Mouse (Mus musculus) heart, embryonic 15.5 days (tissue): ENCODE measurements around the gene Lhx2. TPM values are rescaled to one million over a fixed set of nuclear protein-coding genes. Genes with fewer than 3 reads are reported as not detected.

Experiments used
- ATAC-seq: fragments of 200-750 bp; cut with Nextera tagmentation; replicated peaks from 2 replicates; pipeline ENCODE4 v1.8.0; 2017; ENCODE audit warnings: low read depth, moderate TSS enrichment; ENCODE audit not compliant: insufficient number of reproducible peaks, insufficient read depth, low FRiP score
- H3K27ac ChIP-seq: fragments of 300-500 bp; sonication (generic); 2 replicates; pipeline ENCODE4 v1.5.1; 2015; ENCODE audit warnings: mild to moderate bottlenecking, inconsistent platforms
- H3K27me3 ChIP-seq: fragments of 300-500 bp; sonication (generic); 2 replicates; pipeline ENCODE4 v1.6.1; 2015; ENCODE audit warnings: inconsistent platforms
- H3K36me3 ChIP-seq: fragments of 300-500 bp; sonication (generic); 2 replicates; pipeline ENCODE4 v1.6.1; 2015; ENCODE audit warnings: mild to moderate bottlenecking, inconsistent platforms
- H3K4me1 ChIP-seq: fragments of 300-500 bp; sonication (generic); replicated peaks from 2 replicates; pipeline ENCODE4 v1.6.1; 2015; ENCODE audit warnings: inconsistent platforms
- H3K4me2 ChIP-seq: fragments of 300-500 bp; sonication (generic); 2 replicates; pipeline ENCODE4 v1.6.1; 2015; ENCODE audit warnings: inconsistent platforms, mild to moderate bottlenecking, moderate library complexity
- H3K4me3 ChIP-seq: fragments of 300-500 bp; sonication (generic); 2 replicates; pipeline ENCODE4 v1.5.1; 2015; ENCODE audit warnings: mild to moderate bottlenecking, inconsistent platforms
- H3K9ac ChIP-seq: fragments of 300-500 bp; sonication (generic); 2 replicates; pipeline ENCODE4 v1.6.1; 2015; ENCODE audit warnings: mild to moderate bottlenecking, inconsistent platforms
- H3K9me3 ChIP-seq: fragments of 300-500 bp; sonication (generic); replicated peaks from 2 replicates; pipeline ENCODE4 v1.6.1; 2016; ENCODE audit warnings: inconsistent platforms
- WGBS: fragments of 180-500 bp; shearing (Covaris S2); methylation state at CpG from one replicate; pipeline ENCODE4 v1.1.7; 2015; ENCODE audit warnings: mixed read lengths; 5-methylcytosine and 5-hydroxymethylcytosine counted together
- polyA plus RNA-seq: library from polyadenylated mRNA; unstranded; fragments of >200 nt; fragmentation: Nextera tagmentation; extraction: Ambion mirVana; gene quantifications from 2 replicates; pipeline ENCODE4 v1.2.1, GENCODE M21; 2015

Lhx2 gene
- polyA plus RNA-seq, 1 experiment from 2014 or later: 0.05 TPM

DNA sequence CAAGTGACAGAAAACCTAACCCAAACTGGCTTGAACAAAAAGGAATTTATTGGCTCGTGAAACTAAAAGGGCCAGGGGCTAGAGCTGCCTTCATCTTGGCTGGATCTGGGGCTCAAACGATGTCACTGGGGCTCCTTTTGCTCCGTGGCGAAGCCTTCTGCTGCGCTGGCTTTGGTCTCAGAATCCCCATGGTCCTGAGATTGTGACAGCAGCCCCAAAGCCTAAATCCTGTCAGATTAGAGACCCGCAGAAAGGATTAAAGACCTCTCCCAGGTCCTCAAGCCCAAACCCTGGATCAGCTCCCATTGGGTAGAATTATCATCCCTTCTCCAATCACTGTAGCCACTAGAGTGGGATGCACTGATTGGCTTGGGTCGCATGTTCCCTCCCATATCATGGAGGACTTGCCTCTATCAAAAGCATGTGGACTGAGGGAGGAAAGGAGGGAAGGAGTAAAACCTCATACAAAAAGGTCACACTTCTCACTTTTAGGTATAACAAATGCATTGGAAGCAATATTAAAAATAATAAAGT is 5.4 kb upstream of the Lhx2 start:
- Histone ChIP-seq H3K4me1 (peaks cover 9% of the 10 kb centered on the region), H3K4me2 (no peak overlapping the region), H3K36me3 (no peaks in the 10 kb centered on the region), H3K4me3 (no peak overlapping the region), H3K27me3 (peaks cover 66% of the 10 kb centered on the region), H3K27ac (no peak overlapping the region), H3K9me3 (no peaks in the 10 kb centered on the region), H3K9ac (no peak overlapping the region)
- WGBS: 31% methylated on average over 7 of the region's 7 CpGs
- no peak for ATAC-seq

DNA sequence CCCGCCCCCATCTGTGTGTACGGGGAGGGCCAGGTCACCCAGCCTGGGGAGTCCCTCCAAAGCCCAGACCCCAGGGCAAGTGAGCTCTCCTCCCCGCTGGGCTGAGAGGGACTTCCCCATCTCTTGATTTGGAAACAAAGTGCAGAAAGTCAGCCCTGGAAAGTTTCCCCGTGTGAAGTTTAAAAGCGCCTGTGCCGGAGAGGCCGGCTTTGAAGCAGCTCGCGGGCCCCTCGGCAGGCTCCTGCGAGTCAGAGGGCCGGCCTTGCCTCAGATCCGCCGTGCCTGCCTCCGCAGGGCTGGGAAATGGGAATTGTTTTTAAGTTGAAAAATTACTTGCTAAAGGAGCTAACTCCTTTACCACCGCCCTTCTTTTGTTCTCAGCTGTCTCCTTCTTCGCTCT is 2.5 kb upstream of the Lhx2 start:
- peaks cover 89% of the 10 kb centered on the region for H3K27me3 ChIP-seq
- no peak for ATAC-seq
- H3K27ac ChIP-seq: no peak overlapping the region
- H3K36me3 ChIP-seq: no peaks in the 10 kb centered on the region
- 5% methylated on average over 17 of the region's 17 CpGs for WGBS
- no peaks in the 10 kb centered on the region for H3K9me3 ChIP-seq
- H3K9ac ChIP-seq: no peak overlapping the region
- peak overlapping the region; percentile 16 for H3K4me3 ChIP-seq
- H3K4me2 ChIP-seq: peak overlapping the region; percentile 40
- peaks cover 21% of the 10 kb centered on the region for H3K4me1 ChIP-seq

DNA sequence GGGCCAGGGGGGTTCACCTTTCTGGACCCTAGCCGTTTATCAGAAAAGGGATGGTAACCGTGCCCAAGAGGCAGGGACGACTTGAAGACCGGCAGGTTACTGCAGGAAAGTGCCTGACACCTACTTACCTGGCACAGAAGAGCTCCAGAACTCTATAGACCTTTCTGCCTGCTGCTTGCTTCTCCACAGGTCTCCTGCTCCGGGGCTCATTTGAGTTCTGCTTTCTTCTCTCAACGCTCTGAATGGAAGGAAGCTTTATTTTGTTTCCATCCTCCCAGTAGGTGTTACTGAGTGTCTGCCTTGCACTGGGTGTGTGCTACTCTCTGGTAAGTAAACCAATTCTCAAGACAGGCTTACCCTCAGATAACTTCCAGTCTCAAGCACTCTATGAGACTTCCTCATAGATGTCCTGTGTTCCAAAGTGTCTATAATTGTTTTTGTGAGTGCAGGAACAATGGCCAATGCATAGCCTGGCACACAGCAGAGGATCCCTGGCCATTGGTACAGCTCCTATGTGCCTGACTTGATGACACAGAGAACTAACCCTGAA is 1.9 kb upstream of the Lhx2 start:
- Histone ChIP-seq H3K27ac (no peak overlapping the region), H3K36me3 (no peaks in the 10 kb centered on the region), H3K4me3 (peak overlapping the region; percentile 16; the same call in 1 of the 2 replicates), H3K4me1 (peaks cover 21% of the 10 kb centered on the region), H3K27me3 (peaks cover 95% of the 10 kb centered on the region), H3K9ac (no peak overlapping the region), H3K9me3 (no peaks in the 10 kb centered on the region), H3K4me2 (peak overlapping the region; percentile 40; the same call in 1 of the 2 replicates)
- no peak for ATAC-seq
- 8% methylated on average over 6 of the region's 6 CpGs for WGBS

DNA sequence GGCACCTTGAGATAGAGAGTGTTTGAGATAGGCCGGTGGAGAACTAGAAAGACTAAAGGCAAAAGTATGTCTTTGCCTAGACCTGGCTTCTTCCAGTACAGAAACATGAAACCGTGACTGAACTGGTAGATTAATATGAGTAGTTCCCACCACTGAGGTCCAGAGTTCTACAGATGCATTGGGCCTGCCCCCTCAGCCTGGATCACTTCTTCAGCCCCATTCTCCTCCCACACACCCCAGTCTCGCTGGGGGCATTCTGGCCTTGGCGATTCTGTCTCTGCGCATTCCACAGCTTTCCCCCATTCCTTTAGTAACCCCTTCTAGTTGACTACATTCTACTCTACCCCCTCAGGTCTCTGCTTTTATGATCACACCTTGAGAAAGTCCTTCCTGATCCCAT is 1.4 kb upstream of the Lhx2 start:
- H3K4me1 ChIP-seq: peaks cover 21% of the 10 kb centered on the region
- peaks cover 98% of the 10 kb centered on the region for H3K27me3 ChIP-seq
- no peak overlapping the region for H3K4me3 ChIP-seq
- no peaks in the 10 kb centered on the region for H3K36me3 ChIP-seq
- H3K9me3 ChIP-seq: no peaks in the 10 kb centered on the region
- H3K4me2 ChIP-seq: no peak overlapping the region
- WGBS: 39% methylated on average over 5 of the region's 5 CpGs
- no peak for ATAC-seq
- H3K9ac ChIP-seq: no peak overlapping the region
- no peak overlapping the region for H3K27ac ChIP-seq

DNA sequence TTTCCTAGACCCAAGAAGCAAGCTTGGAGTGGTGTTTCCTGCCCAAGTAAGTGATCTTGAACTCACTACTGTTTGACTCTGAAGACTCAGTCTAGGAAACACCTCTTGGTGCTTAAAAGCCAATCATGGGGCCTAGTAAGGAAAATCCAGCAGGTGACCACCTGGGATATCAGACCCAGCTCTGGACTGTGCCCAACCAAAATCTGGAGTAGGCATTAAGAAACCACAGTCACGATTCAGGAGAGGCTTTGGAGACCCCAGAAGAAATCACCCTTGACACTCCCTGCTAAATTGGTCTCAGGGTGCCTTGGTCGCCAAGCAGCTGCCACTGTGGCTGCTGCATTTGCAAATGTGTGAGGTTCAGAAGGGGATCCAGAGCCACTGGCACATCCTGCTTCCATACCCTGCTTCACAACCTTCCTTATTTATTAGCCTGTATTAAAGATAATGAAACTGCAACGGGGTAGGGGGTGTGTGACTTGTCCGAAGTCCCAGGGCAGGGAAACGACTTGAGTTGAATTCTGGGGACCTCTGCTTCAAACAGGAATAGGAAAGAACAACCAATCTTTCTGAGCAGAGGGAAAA is 641 bp upstream of the Lhx2 start:
- Histone ChIP-seq H3K9ac (no peak overlapping the region), H3K36me3 (no peaks in the 10 kb centered on the region), H3K4me1 (peaks cover 21% of the 10 kb centered on the region), H3K4me2 (peak overlapping the region; percentile 95), H3K9me3 (no peaks in the 10 kb centered on the region), H3K4me3 (peak overlapping the region; percentile 55), H3K27me3 (peaks cover 98% of the 10 kb centered on the region), H3K27ac (no peak overlapping the region)
- 9% methylated on average over 5 of the region's 5 CpGs for WGBS
- ATAC-seq: no peak

DNA sequence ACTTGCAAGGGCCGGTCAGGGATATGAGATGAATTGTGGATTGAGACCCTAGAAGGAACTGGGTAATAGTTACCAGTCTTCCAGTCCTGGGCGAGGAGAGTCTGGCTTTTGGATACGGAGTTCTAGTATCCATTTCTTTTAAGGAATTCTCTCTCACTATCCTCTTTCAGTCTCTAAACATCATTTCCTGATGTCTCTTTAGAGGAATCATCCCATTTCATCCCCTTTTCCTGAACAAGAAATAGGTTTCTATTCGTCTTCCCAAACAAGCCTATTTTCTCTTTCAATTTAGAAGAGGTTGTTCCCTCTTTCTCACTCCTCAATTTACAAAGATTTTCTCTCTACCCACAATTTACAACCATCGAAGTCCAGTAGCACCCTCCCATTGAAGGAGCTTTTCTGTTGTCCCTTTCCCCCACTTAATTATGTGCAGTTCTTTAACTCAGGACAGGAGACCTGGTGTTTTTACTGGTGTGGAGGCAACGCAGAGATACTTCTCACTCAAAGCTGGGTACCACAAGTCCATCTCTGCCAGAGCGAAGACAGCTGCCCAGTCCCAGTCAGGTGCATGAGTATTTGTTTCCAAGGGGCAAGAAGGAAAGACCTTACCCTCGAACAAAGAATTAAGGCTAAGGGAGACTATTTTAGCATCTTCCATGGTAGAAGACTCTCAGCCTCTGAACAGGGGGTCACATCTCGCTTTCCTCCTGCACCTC is 987 bp downstream of the Lhx2 start:
- H3K4me2 ChIP-seq: peak overlapping the region; percentile 95
- no peaks in the 10 kb centered on the region for H3K9me3 ChIP-seq
- H3K4me3 ChIP-seq: peak overlapping the region; percentile 55
- 2% methylated on average over 9 of the region's 9 CpGs for WGBS
- no peaks in the 10 kb centered on the region for H3K36me3 ChIP-seq
- H3K4me1 ChIP-seq: peaks cover 21% of the 10 kb centered on the region
- H3K27ac ChIP-seq: no peak overlapping the region
- peaks cover 100% of the 10 kb centered on the region for H3K27me3 ChIP-seq
- no peak for ATAC-seq
- peak overlapping the region; percentile 34; the same call in 1 of the 2 replicates for H3K9ac ChIP-seq

DNA sequence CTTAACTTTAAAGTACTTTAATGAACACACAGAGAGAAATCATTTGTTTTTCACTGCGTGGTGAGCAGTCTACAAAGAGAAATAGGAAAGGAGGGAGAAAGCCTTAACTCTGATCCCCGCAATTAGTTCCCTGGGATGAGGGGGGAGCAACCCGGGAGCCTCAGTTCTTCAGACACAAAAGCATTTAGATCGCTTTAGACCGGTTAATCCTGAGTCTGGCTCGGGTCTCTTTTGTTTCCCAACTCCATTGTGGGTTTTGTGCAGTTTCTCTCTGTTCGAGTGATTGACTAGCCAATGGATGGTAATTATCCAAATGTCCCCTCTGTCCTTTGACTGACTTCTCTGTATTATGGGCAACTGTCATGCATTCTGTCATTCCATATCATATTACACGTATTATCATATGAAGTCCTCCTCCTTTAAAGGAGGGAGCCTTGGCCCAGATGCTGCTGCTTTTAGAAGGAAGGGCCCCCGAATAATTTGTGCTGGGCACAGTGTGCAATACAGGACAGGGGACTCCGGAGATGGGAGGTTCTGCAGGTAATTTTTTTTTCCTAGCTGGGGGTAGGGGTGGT is 1.6 kb downstream of the Lhx2 start:
- Histone ChIP-seq H3K27me3 (peaks cover 100% of the 10 kb centered on the region), H3K36me3 (no peaks in the 10 kb centered on the region), H3K4me1 (peaks cover 21% of the 10 kb centered on the region), H3K4me3 (no peak overlapping the region), H3K9me3 (no peaks in the 10 kb centered on the region), H3K27ac (no peak overlapping the region), H3K4me2 (no peak overlapping the region), H3K9ac (no peak overlapping the region)
- ATAC-seq: no peak
- WGBS: 3% methylated on average over 10 of the region's 10 CpGs

DNA sequence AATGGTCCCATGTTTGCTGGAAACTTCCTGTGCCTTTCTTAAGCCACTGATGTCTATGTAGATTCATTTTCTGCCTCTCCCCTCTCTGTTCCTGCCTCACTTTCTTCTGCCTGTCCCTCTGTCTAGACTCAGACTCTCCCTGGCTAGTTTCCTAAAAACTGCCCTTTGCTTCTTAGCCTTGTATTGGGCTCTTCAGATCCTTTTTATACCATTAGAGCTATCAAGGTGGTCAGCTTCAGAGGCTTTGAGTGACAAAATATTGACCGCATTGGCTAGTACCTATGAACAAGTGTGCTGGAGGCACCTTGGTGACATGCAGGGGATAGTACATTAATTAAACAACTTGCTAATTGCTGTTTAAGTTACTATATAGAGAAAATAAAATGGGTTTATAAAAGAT is 4.5 kb downstream of the Lhx2 start:
- Histone ChIP-seq H3K27ac (no peak overlapping the region), H3K9me3 (no peaks in the 10 kb centered on the region), H3K36me3 (no peaks in the 10 kb centered on the region), H3K9ac (no peak overlapping the region), H3K27me3 (peaks cover 100% of the 10 kb centered on the region), H3K4me2 (no peak overlapping the region), H3K4me3 (no peak overlapping the region), H3K4me1 (peaks cover 23% of the 10 kb centered on the region)
- WGBS: 29% methylated on average over 1 of the region's 1 CpGs
- ATAC-seq: no peak

DNA sequence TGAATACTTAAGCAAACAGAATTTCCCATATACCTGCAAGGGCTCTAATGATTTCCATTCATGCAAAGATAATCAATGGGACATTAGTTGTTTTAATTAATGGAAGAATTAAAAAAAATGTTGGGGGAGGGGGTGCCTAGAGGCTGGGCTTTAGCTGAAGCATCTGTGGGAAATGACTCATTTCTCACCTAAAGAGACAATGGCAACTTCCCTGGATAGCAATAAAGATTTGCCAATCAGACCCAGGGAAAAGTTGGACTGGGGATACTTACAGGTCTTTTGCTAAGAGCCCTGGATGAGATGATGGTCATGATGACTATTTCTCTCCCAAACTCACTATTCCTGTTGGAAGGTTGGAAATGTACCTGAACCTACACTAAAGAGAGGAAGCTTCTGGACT is 5.6 kb downstream of the Lhx2 start:
- Histone ChIP-seq H3K27ac (no peak overlapping the region), H3K4me1 (peaks cover 14% of the 10 kb centered on the region), H3K27me3 (peaks cover 100% of the 10 kb centered on the region), H3K36me3 (no peaks in the 10 kb centered on the region), H3K4me3 (no peak overlapping the region), H3K9me3 (no peaks in the 10 kb centered on the region), H3K9ac (no peak overlapping the region), H3K4me2 (no peak overlapping the region)
- ATAC-seq: no peak

DNA sequence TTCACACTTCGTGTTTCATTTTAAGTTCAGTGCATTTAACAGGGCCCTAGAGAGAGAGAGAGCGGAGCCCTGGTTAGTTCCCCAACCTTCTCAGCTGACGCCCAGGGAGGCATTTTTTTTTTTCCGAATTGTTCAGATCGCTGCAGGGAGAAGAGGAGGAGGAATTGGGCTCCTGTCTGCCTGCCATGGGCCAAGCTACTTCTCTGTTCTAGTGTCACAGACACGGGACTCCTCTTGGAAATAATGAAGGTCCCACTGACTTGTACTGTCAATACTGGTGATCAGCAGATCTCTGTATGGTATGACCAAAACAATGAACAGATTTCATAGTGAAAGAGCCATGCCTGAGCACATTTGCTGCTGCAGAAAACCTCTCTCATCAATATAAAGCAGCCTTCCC is 7.3 kb downstream of the Lhx2 start:
- Histone ChIP-seq H3K36me3 (no peaks in the 10 kb centered on the region), H3K27ac (no peak overlapping the region), H3K9ac (no peak overlapping the region), H3K27me3 (peaks cover 100% of the 10 kb centered on the region), H3K4me2 (no peak overlapping the region), H3K4me1 (peaks cover 25% of the 10 kb centered on the region), H3K9me3 (no peaks in the 10 kb centered on the region), H3K4me3 (no peak overlapping the region)
- WGBS: 5% methylated on average over 6 of the region's 6 CpGs
- ATAC-seq: no peak

DNA sequence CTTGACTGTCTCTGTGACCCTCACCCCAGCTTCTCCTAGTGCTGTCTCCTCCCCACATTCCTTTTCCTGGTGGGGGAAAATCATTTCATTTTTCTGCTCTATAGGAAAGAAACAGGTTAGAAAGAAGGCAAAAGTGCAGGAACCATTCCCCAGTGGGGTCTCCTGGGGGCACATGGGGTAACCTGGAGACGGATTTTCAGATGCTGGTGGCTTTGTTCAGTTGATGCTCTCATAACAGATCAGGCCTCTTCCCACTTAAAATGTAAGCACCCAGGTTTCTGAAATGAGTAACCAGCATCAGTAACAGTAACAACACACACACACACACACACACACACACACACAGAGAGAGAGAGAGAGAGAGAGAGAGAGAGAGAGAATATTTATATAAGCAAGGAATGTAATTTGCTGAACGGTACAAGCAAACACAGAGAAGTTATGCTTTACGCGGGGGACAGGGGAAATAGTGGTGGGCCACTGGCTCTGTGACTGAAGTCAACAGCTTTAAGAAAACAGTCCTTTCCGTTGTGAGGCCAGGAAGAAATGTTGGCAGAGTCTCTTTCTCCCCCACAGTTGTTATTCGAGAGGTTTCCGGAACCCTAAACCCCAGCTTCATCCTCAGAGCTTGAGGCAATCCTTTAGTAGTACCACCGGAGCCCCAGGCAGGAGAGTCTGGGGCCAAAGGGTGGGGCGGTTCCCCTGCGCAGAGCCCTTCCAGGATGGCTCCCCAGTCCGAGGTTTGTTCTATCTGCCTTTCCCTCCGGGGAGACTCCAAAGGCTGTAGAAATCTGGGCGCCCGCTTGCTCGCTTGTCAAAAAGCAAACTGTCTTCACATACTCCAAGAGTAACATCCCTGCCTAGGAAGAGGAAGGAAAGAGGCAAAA is 8.0 kb downstream of the Lhx2 start:
- H3K27ac ChIP-seq: no peak overlapping the region
- H3K36me3 ChIP-seq: no peaks in the 10 kb centered on the region
- H3K9ac ChIP-seq: no peak overlapping the region
- H3K27me3 ChIP-seq: peaks cover 100% of the 10 kb centered on the region
- no peak for ATAC-seq
- WGBS: 2% methylated on average over 15 of the region's 15 CpGs
- peak overlapping the region; percentile 32; the same call in 1 of the 2 replicates for H3K4me3 ChIP-seq
- peaks cover 32% of the 10 kb centered on the region for H3K4me1 ChIP-seq
- H3K4me2 ChIP-seq: no peak overlapping the region
- H3K9me3 ChIP-seq: no peaks in the 10 kb centered on the region
